ENCODE assay signal across 8 mouse cellular contexts in genomic region chr14:118437156-118437931, GRCm38 (mm10).
DNase-seq lines count a peak whose midpoint lies in the region; ATAC-seq and TF ChIP-seq lines count a peak whose summit lies in the region.

No protein-coding gene starts in this region.

- no peaks in the 10 kb centered on the region for H3K9me3 ChIP-seq in kidney, embryonic 16.5 days (ENCODE audit: low read length)
- H3K9me3 ChIP-seq in heart, embryonic 12.5 days (replicated peaks), result no peaks in the 10 kb centered on the region

- intact Hi-C loops in left cerebral cortex, postnatal 25 days (cut with DNase I), result loop anchor here (2.0 to 5.0 kb wide), 3 partner anchors 115 to 201 kb away; partner anchors contain the start of gene Sox21

- peak overlapping the region; percentile 14 for H3ac ChIP-seq in myocyte (ENCODE audit: control insufficient read depth, insufficient read length)

- TF ChIP-seq POLR2A in cortical plate, adult 2 months (IDR thresholded peaks at IDR 0.05; ENCODE audit: extremely low read depth, insufficient read depth, low read length), result no peak
- TF ChIP-seq POLR2A in myocyte (IDR thresholded peaks at IDR 0.05; ENCODE audit: insufficient read length, low read depth), result no peak
- no peak for TF ChIP-seq POLR2A in lung, adult 2 months (IDR thresholded peaks at IDR 0.05; ENCODE audit: borderline replicate concordance, extremely low read depth, low read depth, low read length)

- H3K9ac ChIP-seq in kidney, embryonic 16.5 days (replicated peaks; ENCODE audit: low read length), result peak overlapping the region; percentile 38
- peak overlapping the region; percentile 51 for H3K9ac ChIP-seq in heart, embryonic 12.5 days

- peaks cover 82% of the 10 kb centered on the region for H3K27me3 ChIP-seq in kidney, embryonic 16.5 days (ENCODE audit: insufficient read depth, low read length)
- peaks cover 68% of the 10 kb centered on the region for H3K27me3 ChIP-seq in heart, embryonic 12.5 days (replicated peaks)
- H3K27me3 ChIP-seq in myocyte (ENCODE audit: control insufficient read depth, insufficient read depth, insufficient read length), result peaks cover 24% of the 10 kb centered on the region

- under 1% methylated on average over 36 of the region's 36 CpGs for WGBS in kidney, embryonic 16.5 days
- 0% methylated on average over 36 of the region's 36 CpGs for WGBS in heart, embryonic 12.5 days
- 3% methylated on average over 36 of the region's 36 CpGs for WGBS in lung, adult 2 months

- ATAC-seq in kidney, embryonic 16.5 days (ENCODE audit: low FRiP score, low TSS enrichment), result peak; percentile 72
- ATAC-seq in heart, embryonic 12.5 days (ENCODE audit: insufficient number of reproducible peaks, low FRiP score), result peak; percentile 67

- DNase-seq in kidney, postnatal 25 days, result no peak
- peak; percentile 13 to 18 for DNase-seq in left cerebral cortex, postnatal 25 days (ENCODE audit: low spot score in 2 of 2)
- DNase-seq in thymus, postnatal 4 days, result no peak
- DNase-seq in lung, adult 2 months, result no peak

- TF ChIP-seq CTCF in cortical plate, adult 2 months (IDR thresholded peaks at IDR 0.05; ENCODE audit: extremely low read depth, insufficient read depth, low read length), result no peak
- no peak for TF ChIP-seq CTCF in lung, adult 2 months (IDR thresholded peaks at IDR 0.05; ENCODE audit: insufficient read depth, low read length)

- no peaks in the 10 kb centered on the region for H3K79me2 ChIP-seq in myocyte (ENCODE audit: control insufficient read depth, insufficient read depth)

- H3K4me2 ChIP-seq in kidney, embryonic 16.5 days (replicated peaks; ENCODE audit: low read depth, low read length), result peak overlapping the region; percentile 77
- peak overlapping the region; percentile 100 for H3K4me2 ChIP-seq in heart, embryonic 12.5 days
- peak overlapping the region; percentile 44 for H3K4me2 ChIP-seq in myocyte (ENCODE audit: low read depth)

- H3K36me3 ChIP-seq in kidney, embryonic 16.5 days (ENCODE audit: insufficient read depth, low read length), result no peaks in the 10 kb centered on the region
- H3K36me3 ChIP-seq in heart, embryonic 12.5 days, result no peaks in the 10 kb centered on the region
- H3K36me3 ChIP-seq in myocyte (ENCODE audit: control insufficient read depth, insufficient read depth), result no peaks in the 10 kb centered on the region

- H3K27ac ChIP-seq in kidney, embryonic 16.5 days (ENCODE audit: low read length), result no peak overlapping the region
- H3K27ac ChIP-seq in cortical plate, adult 2 months (ENCODE audit: insufficient read depth, low read length), result no peak overlapping the region
- no peak overlapping the region for H3K27ac ChIP-seq in heart, embryonic 12.5 days (ENCODE audit: poor library complexity, severe bottlenecking)

- peak overlapping the region; percentile 50 for H3K4me3 ChIP-seq in kidney, embryonic 16.5 days (ENCODE audit: low read length)
- peak overlapping the region; percentile 17 for H3K4me3 ChIP-seq in cortical plate, adult 2 months (ENCODE audit: insufficient read depth, low read length)
- H3K4me3 ChIP-seq in heart, embryonic 12.5 days, result peak overlapping the region; percentile 64
- H3K4me3 ChIP-seq in myocyte, result no peak overlapping the region
- no peak overlapping the region for H3K4me3 ChIP-seq in lung, adult 2 months (replicated peaks; ENCODE audit: extremely low read depth, low read depth, low read length)

- peaks cover 15% of the 10 kb centered on the region for H3K4me1 ChIP-seq in kidney, embryonic 16.5 days (ENCODE audit: insufficient read depth, low read length)
- H3K4me1 ChIP-seq in cortical plate, adult 2 months (ENCODE audit: control insufficient read depth, insufficient read depth, low read length), result no peaks in the 10 kb centered on the region
- H3K4me1 ChIP-seq in heart, embryonic 12.5 days (replicated peaks), result peaks cover 12% of the 10 kb centered on the region
- peaks cover 2% of the 10 kb centered on the region; the same call in 1 of the 2 replicates for H3K4me1 ChIP-seq in lung, adult 2 months (ENCODE audit: control insufficient read depth, insufficient read depth, low read length)

TF ChIP-seq in myocyte, 11 proteins besides CTCF, POLR2A, EP300 and RAD21:
- TF ChIP-seq SRF (IDR thresholded peaks at IDR 0.05; ENCODE audit: control insufficient read depth, insufficient read length, low read depth) (no peak), MYOG (IDR thresholded peaks at IDR 0.05; ENCODE audit: control insufficient read depth in 1 of 3, insufficient read depth in 1 of 3, insufficient read length in 2 of 3, low read depth in 2 of 3) (no peak), MAX (IDR thresholded peaks at IDR 0.05; ENCODE audit: low read depth) (no peak), CEBPB (IDR thresholded peaks at IDR 0.05; ENCODE audit: insufficient read depth, poor library complexity, severe bottlenecking) (no peak), USF1 (IDR thresholded peaks at IDR 0.05; ENCODE audit: low read depth) (no peak), MYOD1 (IDR thresholded peaks at IDR 0.05; ENCODE audit: control insufficient read depth in 1 of 3, insufficient read length in 2 of 3, low read depth in 2 of 3) (no peak), TCF3 (IDR thresholded peaks at IDR 0.05; ENCODE audit: insufficient read length, low read depth) (no peak), TCF12 (IDR thresholded peaks at IDR 0.05; ENCODE audit: insufficient read depth, poor library complexity, severe bottlenecking) (no peak)

Comparison
In these comparisons a context has a peak if more than half of its experiments do, and no peak if none do; other contexts are left out.
1. H3K4me2 ChIP-seq: peak in every context shown above with its lines; median percentile 100 in heart, embryonic 12.5 days; 77 in kidney, embryonic 16.5 days; 44 in myocyte.
2. H3K4me3 ChIP-seq: peak in kidney, embryonic 16.5 days (single experiment), cortical plate, adult 2 months (single experiment) and heart, embryonic 12.5 days (single experiment); none in myocyte (single experiment) and lung, adult 2 months (single experiment).
3. DNase-seq: peak in left cerebral cortex, postnatal 25 days (2 of 2); none in kidney, postnatal 25 days (0 of 2), thymus, postnatal 4 days (single experiment) and lung, adult 2 months (single experiment).